Mouse (Mus musculus) hindbrain, postnatal 0 days (tissue): Measurements from ENCODE around the gene Supt6. TPM values are rescaled to one million over a fixed set of nuclear protein-coding genes. Genes with fewer than 3 reads are reported as not detected.

ENCODE experiments used
- ATAC-seq: fragments of 200-750 bp; cut with Nextera tagmentation; 2 replicates; pipeline ENCODE4 v1.8.0; 2017; ENCODE audit warnings: mild to moderate bottlenecking, moderate TSS enrichment, moderate library complexity
- DNase-seq: peaks from one replicate; pipeline ENCODE4 v3.0.0-alpha.2; 2015; ENCODE audit warnings: low spot score
- H3K27ac ChIP-seq: fragments of 300-500 bp; sonication (generic); 2 replicates; pipeline ENCODE4 v1.5.1; 2014; ENCODE audit warnings: mild to moderate bottlenecking
- H3K27me3 ChIP-seq: fragments of 300-500 bp; sonication (generic); 2 replicates; pipeline ENCODE4 v1.6.1; 2014; ENCODE audit warnings: low read length, mixed read lengths; ENCODE audit not compliant: insufficient read depth
- H3K36me3 ChIP-seq: fragments of 300-500 bp; sonication (generic); 2 replicates; pipeline ENCODE4 v1.6.1; 2014; ENCODE audit warnings: low read length, mixed read lengths; ENCODE audit not compliant: insufficient read depth
- H3K4me1 ChIP-seq: fragments of 300-500 bp; sonication (generic); 2 replicates; pipeline ENCODE4 v1.6.1; 2014; ENCODE audit warnings: antibody characterized with exemption, low read length, mixed read lengths; ENCODE audit not compliant: insufficient read depth
- H3K4me2 ChIP-seq: fragments of 300-500 bp; sonication (generic); 2 replicates; pipeline ENCODE4 v1.6.1; 2014; ENCODE audit warnings: low read depth, mild to moderate bottlenecking, low read length, moderate library complexity, mixed read lengths
- H3K4me3 ChIP-seq: fragments of 300-500 bp; sonication (generic); 2 replicates; pipeline ENCODE4 v1.5.1; 2014; ENCODE audit warnings: low read length
- H3K9ac ChIP-seq: fragments of 300-500 bp; sonication (generic); replicated peaks from 2 replicates; pipeline ENCODE4 v1.6.1; 2014; ENCODE audit warnings: mild to moderate bottlenecking, low read length, moderate library complexity, mixed read lengths
- H3K9me3 ChIP-seq: fragments of 300-500 bp; sonication (generic); 2 replicates; pipeline ENCODE4 v1.6.1; 2016; ENCODE audit warnings: low read length, mixed read lengths
- CTCF ChIP-seq: IDR thresholded peaks from 2 replicates; pipeline ENCODE4 v1.5.1; 2016; ENCODE audit warnings: antibody characterized with exemption, control low read depth, low read depth
- WGBS: fragments of 180-500 bp; shearing (Covaris S2); extraction: QIAGEN DNeasy Blood & Tissue Kit; methylation state at CpG from one replicate; pipeline ENCODE4 v1.1.7; 2014; 5-methylcytosine and 5-hydroxymethylcytosine counted together
- polyA plus RNA-seq: library from polyadenylated mRNA; unstranded; fragments of >200 nt; fragmentation: Nextera tagmentation; extraction: Ambion mirVana; gene quantifications from 2 replicates; pipeline ENCODE4 v1.2.1, GENCODE M21; 2015
- total RNA-seq: library from RNA; depleted of rRNA; stranded (reverse); fragments of >200 nt; gene quantifications from 2 replicates; pipeline ENCODE4 v1.2.3, GENCODE M21; 2014

The Supt6 gene
- total and polyA plus RNA-seq, 2 experiments from 2014 or later, result 19.0 to 36.0 TPM

DNA sequence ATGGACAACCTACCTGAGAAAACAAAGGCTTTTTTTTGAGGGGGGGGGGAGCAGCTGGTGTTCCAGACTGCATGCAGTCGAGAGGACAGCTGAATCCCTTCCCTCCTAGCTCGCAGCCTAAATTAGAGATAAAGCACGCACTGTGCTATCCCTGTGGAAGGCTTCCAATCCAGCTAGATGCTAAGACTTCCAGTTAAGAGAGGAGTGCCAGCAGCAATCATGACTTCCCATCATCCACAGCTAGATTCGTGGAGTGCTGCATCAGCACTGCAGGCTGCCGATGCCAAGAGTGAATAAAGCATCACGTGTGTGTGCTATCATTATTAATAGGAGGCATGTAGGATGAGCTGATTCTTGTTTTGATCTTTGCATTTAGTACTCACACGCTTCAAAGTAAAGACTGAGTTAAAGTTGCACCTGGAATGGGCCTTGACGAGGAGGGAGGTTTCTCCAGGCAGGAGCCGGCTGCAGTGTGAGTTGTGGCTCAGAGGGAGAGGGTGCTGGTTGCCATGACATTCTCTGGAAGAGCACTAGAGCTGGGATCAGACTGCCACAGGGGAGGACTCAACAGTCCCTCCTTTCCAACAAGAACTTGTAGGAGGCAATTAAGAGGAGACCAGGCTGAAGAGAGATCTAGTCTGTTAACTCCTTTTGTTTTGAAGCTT, 5.5 kb downstream of the Supt6 start:
- ATAC-seq (0 out of 2 replicates have a peak, but pooled peaks have one; percentile 18), DNase-seq (peak; percentile 30)

DNA sequence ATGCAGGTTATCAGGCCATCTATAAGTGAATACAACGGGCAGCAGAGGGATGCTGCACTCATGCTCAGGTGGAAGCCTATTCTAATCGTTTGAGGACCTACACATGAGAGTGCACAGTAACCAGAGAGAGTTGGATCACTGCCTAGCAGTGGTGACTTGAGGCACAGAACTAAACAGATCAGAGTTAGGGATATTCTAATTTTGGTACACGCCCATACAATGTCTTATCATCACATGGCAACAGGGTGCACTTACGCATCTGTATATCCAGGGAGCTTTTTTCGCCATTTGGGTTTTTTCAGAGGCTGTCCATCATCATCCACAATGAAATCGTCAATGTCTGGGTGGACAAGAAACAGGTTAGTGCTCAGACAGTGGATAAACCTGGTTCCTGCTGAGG, 14.3 kb downstream of the Supt6 start:
- Histone ChIP-seq H3K36me3 (peaks cover 67% of the 10 kb centered on the region), H3K27ac (no peak overlapping the region), H3K4me1 (no peaks in the 10 kb centered on the region), H3K9me3 (no peaks in the 10 kb centered on the region), H3K4me3 (no peak overlapping the region), H3K9ac (no peak overlapping the region), H3K27me3 (no peaks in the 10 kb centered on the region), H3K4me2 (no peak overlapping the region)
- no peak for TF ChIP-seq CTCF
- DNase-seq (no peak), ATAC-seq (no peak)
- WGBS, result 96% methylated on average over 6 of the region's 6 CpGs

More for the DNA sequence above, 5.5 kb downstream of the Supt6 start:
- peaks cover 6% of the 10 kb centered on the region; the same call in 1 of the 2 replicates for H3K36me3 ChIP-seq
- H3K4me2 ChIP-seq, result 0 out of 2 replicates have a peak overlapping the region, but pooled peaks have one; percentile 7
- no peak overlapping the region for H3K4me3 ChIP-seq
- H3K27ac ChIP-seq, result 0 out of 2 replicates have a peak overlapping the region, but pooled peaks have one; percentile 45
- no peaks in the 10 kb centered on the region for H3K9me3 ChIP-seq
- peaks cover 8% of the 10 kb centered on the region for H3K4me1 ChIP-seq
- TF ChIP-seq CTCF, result no peak
- H3K27me3 ChIP-seq, result no peaks in the 10 kb centered on the region
- WGBS, result 72% methylated on average over 9 of the region's 9 CpGs
- no peak overlapping the region for H3K9ac ChIP-seq

DNA sequence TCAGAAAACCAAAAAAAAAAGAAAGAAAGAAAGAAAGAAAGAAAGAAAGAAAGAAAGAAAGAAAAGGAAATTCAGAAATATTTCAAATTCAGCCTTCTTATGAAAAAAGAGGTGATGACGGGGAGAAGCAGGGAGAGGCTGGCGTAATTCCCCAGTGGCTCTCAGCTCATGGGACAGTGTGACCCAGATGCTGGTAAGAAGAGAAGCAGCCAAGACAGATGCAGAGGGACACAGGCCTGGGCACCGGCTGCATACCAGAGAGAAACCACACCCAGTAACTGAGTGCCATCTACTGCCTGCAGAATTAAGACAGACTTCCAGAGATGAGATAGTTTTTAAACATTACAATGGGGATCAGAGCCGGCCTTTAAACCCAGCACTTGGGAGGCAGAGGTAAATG, 22.2 kb downstream of the Supt6 start:
- no peak overlapping the region for H3K27ac ChIP-seq
- ATAC-seq, result no peak

DNA sequence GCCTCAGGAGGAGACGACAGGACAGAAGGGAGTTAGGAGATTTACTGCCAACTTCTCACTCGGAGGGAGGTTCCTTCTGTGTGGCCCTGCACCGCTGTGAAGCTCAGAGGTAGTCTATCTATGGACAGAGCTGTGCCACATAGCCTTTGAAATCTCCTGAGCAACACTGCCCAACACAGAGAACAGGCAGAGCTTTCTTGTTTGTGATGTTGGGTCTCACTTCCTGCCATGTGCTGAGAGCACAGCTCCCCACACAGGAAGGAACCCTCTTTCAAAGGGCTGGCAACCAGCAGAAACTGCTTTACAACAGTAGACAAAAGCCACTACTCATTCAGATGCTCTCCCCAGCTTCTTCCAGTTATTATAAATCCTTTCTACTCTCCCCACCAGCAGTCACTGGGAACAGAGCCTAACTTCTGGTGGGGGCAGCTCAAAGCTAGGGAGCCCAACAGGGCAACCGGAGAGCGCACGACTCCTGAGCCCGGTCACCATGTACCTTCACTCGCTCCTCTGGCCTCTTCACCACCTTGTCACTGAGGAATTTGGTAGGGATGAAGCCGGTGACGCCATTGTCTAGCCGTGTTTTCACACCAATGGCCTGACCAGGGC, 30.0 kb downstream of the Supt6 start:
- H3K4me3 ChIP-seq, result no peak overlapping the region
- no peaks in the 10 kb centered on the region for H3K9me3 ChIP-seq
- H3K27me3 ChIP-seq, result no peaks in the 10 kb centered on the region
- ATAC-seq (peak; percentile 97), DNase-seq (peak; percentile 71)
- peaks cover 74% of the 10 kb centered on the region for H3K36me3 ChIP-seq
- TF ChIP-seq CTCF, result no peak
- peak overlapping the region; percentile 82 for H3K27ac ChIP-seq
- no peak overlapping the region for H3K4me2 ChIP-seq
- WGBS, result 72% methylated on average over 11 of the region's 11 CpGs
- H3K4me1 ChIP-seq, result no peaks in the 10 kb centered on the region
- no peak overlapping the region for H3K9ac ChIP-seq

More for the DNA sequence above, 22.2 kb downstream of the Supt6 start:
- DNase-seq, result no peak
- Histone ChIP-seq H3K9me3 (no peaks in the 10 kb centered on the region), H3K27me3 (no peaks in the 10 kb centered on the region), H3K9ac (no peak overlapping the region), H3K4me1 (no peaks in the 10 kb centered on the region), H3K36me3 (peaks cover 95% of the 10 kb centered on the region), H3K4me2 (no peak overlapping the region), H3K4me3 (no peak overlapping the region)
- WGBS, result 86% methylated on average over 4 of the region's 4 CpGs
- no peak for TF ChIP-seq CTCF

DNA sequence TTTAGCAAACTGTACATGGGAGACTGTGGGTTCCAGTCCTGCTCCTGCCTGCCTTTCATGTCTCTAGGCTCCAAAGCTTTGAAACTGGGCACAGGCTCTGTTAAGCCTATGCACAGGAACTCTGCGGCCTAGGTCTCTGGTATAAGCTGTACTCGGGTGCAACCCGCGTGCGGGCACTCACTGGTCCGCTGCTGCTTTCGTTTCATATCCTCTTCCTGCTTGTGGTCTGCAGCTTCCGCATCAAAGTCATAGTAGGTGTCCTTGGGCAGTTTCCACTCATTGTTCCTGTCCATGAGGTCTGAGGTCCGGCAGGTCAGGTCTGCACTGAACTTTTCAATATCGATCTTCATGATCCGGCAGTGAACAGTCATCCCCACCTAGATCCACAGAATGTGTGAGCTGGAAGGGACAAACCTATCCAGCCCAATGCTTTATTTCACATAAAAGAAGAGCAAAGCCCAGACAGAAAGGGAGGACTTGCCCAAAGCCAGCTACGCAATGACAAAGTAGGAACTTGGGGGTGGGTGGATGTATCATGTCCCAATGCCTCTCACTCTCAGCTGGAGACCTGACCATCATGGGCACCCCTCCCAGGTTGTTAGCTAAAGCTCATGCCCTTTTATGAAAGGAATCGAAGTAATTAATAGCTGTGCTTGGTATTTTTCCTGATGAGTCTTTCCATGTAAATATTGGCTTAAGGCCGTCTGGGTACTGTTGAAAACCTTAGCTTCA, 32.5 kb downstream of the Supt6 start:
- Histone ChIP-seq H3K9me3 (no peaks in the 10 kb centered on the region), H3K9ac (no peak overlapping the region), H3K4me3 (no peak overlapping the region), H3K4me2 (no peak overlapping the region), H3K27me3 (no peaks in the 10 kb centered on the region), H3K36me3 (peaks cover 75% of the 10 kb centered on the region), H3K27ac (no peak overlapping the region), H3K4me1 (no peaks in the 10 kb centered on the region)
- no peak for TF ChIP-seq CTCF
- ATAC-seq (no peak), DNase-seq (no peak)
- WGBS, result 97% methylated on average over 14 of the region's 14 CpGs

DNA sequence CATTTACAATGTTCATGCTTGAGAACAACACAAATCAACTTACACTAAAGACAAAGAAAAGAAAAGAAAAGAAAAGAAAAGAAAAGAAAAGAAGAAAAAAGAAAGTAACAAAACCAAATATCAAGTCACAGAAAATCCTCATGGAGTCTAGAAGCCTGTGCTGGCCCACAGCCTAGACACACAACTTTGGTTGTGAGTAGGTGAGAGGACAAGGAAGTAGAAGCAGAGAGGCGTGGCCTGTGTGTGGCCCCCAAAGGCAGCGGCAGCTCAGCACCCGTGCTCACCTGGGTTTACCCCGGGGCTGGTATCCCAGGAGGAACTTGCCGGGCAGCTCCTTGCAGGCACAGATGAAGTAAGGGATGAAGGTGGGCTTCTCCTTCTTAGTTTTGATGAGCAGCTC, 34.3 kb downstream of the Supt6 start:
- Histone ChIP-seq H3K4me3 (no peak overlapping the region), H3K4me1 (no peaks in the 10 kb centered on the region), H3K9me3 (no peaks in the 10 kb centered on the region), H3K4me2 (no peak overlapping the region), H3K9ac (no peak overlapping the region), H3K36me3 (peaks cover 78% of the 10 kb centered on the region), H3K27ac (no peak overlapping the region), H3K27me3 (no peaks in the 10 kb centered on the region)
- DNase-seq (no peak), ATAC-seq (no peak)
- no peak for TF ChIP-seq CTCF
- WGBS, result 91% methylated on average over 5 of the region's 5 CpGs

DNA sequence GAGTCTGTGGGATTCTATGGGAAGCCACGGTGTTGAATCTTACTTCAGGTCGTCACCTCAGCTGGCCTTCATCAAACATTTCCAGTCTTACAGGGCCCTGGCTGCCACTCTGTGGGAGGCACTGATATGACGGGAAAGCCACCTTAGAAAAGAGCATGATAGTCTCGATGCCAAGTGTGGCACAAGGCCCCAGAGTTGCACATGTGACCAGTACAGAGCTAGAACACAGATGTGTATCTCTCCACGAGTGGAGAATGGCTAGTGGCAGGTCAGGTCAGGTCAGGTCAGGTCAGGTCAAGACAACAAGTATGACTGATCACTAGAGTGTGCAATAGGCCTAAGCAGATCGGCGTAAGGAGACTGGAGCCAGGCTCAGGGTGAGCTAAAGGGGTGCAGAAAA, 35.2 kb downstream of the Supt6 start:
- Histone ChIP-seq H3K4me1 (no peaks in the 10 kb centered on the region), H3K4me3 (no peak overlapping the region), H3K4me2 (no peak overlapping the region), H3K9me3 (no peaks in the 10 kb centered on the region), H3K36me3 (peaks cover 80% of the 10 kb centered on the region), H3K27me3 (no peaks in the 10 kb centered on the region), H3K9ac (no peak overlapping the region), H3K27ac (no peak overlapping the region)
- ATAC-seq (no peak), DNase-seq (no peak)
- TF ChIP-seq CTCF, result no peak
- 75% methylated on average over 7 of the region's 7 CpGs for WGBS
